Mouse (Mus musculus): ENCODE measurements around the gene Sf3b5. TPM values are rescaled to one million over a fixed set of nuclear protein-coding genes. Genes with fewer than 3 reads are reported as not detected.
A peak's percentile ranks its signal among the peaks of the same experiment; 100 is the strongest.

Gene Sf3b5
- total and polyA plus RNA-seq, 3 experiments = 41.9 to 51.3 (median 49.1) TPM

DNA sequence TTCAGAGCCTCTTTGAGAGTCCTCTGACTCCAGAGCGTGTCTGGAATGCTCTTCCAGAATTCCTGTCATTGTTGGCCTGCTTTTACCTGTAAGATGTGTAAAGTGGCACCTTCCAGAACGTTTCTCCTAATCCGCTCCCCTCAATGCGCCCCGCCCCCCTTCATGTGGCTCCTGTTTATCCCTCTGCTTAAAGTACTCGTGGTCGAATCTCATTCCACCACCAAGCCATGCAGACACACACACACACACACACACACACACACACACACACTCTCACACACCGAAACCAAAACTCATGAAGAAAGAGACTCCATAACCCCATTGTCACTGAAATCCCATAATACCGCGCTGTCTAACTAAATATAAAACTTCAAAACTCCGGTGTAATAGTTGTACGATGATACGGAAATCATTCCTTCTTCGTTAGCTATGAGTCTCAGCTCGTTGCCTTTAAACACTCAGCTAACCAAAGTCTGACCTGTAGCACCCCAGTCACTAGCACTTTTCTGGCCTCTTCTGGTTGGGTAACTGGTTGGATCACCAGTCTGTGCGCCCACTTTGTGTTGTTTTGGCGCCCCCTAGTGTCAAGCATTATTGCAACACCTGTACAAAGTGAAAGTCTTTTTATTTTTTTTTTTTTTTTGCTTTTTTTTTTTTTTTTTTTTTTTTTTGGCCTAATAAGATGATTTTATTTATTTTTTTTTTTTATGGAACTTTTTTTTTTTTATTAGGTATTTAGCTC is 8.2 kb upstream of the Sf3b5 start:
- Histone ChIP-seq H3K9ac (ENCODE audit: insufficient read depth, low read depth) (no peak overlapping the region; the same call in 1 of the 2 replicates), H3K27me3 (replicated peaks) (no peaks in the 10 kb centered on the region), H3K36me3 (replicated peaks in 1 of 2; ENCODE audit: control insufficient read depth in 1 of 2, insufficient read depth in 1 of 2, low read length in 1 of 2) (no peaks in the 10 kb centered on the region), H3K4me2 (ENCODE audit: insufficient read depth, low read depth, poor library complexity, severe bottlenecking) (peak overlapping the region; percentile 60), H3K9me3 (replicated peaks; ENCODE audit: low read length) (no peaks in the 10 kb centered on the region), H3K27ac (ENCODE audit: insufficient read depth, low read depth) (no peak overlapping the region), H3K79me2 (replicated peaks; ENCODE audit: control insufficient read depth, extremely low read depth, insufficient read depth, poor library complexity, severe bottlenecking) (no peaks in the 10 kb centered on the region), H3K4me3 (replicated peaks in 1 of 3; ENCODE audit: low read depth in 2 of 3, low read length in 2 of 3, poor library complexity in 1 of 3) (no peak overlapping the region), H3K4me1 (ENCODE audit: control insufficient read depth in 1 of 2, insufficient read depth in 2 of 2) (peaks cover 11 to 17% of the 10 kb centered on the region in 2 experiments)
- dilution Hi-C loops (cut with MboI; ENCODE audit: extremely low pct_ligation_motif_present, extremely low pct_unique_long_range_greater_than_20kb, low sequenced_read_pairs) = no loop called here
- TF ChIP-seq PAX5 (IDR thresholded peaks at IDR 0.05; ENCODE audit: low read length) (no peak), MYC (IDR thresholded peaks at IDR 0.05; ENCODE audit: low read depth, low read length) (no peak), SMC3 (IDR thresholded peaks at IDR 0.05; ENCODE audit: low read depth, low read length) (peak; percentile 94), CHD1 (IDR thresholded peaks at IDR 0.05; ENCODE audit: low read depth, low read length) (no peak), POLR2AphosphoS2 (IDR thresholded peaks at IDR 0.05; ENCODE audit: low read depth, low read length) (no peak), ETS1 (conservative IDR thresholded peaks at IDR 0.05; ENCODE audit: low read depth, low read length) (no peak), ZC3H11A (IDR thresholded peaks at IDR 0.05; ENCODE audit: low read depth, low read length) (peak; percentile 97), MAFK (IDR thresholded peaks at IDR 0.05; ENCODE audit: insufficient replicate concordance, low read length) (no peak), USF2 (conservative IDR thresholded peaks at IDR 0.05; ENCODE audit: low read depth, low read length) (no peak), RAD21 (IDR thresholded peaks at IDR 0.05; ENCODE audit: low read depth, low read length) (peak; percentile 98), CTCF (conservative IDR thresholded peaks at IDR 0.05 in 1 of 2, IDR thresholded peaks at IDR 0.05 in 1 of 2; ENCODE audit: low read depth in 2 of 2, low read length in 2 of 2) (peak; percentile 31 to 97), JUN (IDR thresholded peaks at IDR 0.05; ENCODE audit: insufficient read depth, low read depth, low read length) (no peak), ZNF384 (IDR thresholded peaks at IDR 0.05; ENCODE audit: low read depth, low read length) (peak; percentile 99), IRF4 (IDR thresholded peaks at IDR 0.05; ENCODE audit: low read depth, low read length) (peak; percentile 19; the same call in 1 of the 2 replicates), TCF12 (IDR thresholded peaks at IDR 0.05; ENCODE audit: low read depth, low read length) (0 out of 2 replicates have a peak, but pooled peaks have one; percentile 25), NRF1 (IDR thresholded peaks at IDR 0.05; ENCODE audit: low read depth, low read length) (no peak)
- in situ Hi-C loops (cut with MboI; ENCODE audit: low pct_ligation_motif_present, low pct_unique_long_range_greater_than_20kb, low sequenced_read_pairs) = loop anchor here (10.0 kb wide), 1 partner anchor 312 kb away; no protein-coding TSS in a partner anchor
- peak; percentile 91 for DNase-seq (ENCODE audit: extremely low read depth)

DNA sequence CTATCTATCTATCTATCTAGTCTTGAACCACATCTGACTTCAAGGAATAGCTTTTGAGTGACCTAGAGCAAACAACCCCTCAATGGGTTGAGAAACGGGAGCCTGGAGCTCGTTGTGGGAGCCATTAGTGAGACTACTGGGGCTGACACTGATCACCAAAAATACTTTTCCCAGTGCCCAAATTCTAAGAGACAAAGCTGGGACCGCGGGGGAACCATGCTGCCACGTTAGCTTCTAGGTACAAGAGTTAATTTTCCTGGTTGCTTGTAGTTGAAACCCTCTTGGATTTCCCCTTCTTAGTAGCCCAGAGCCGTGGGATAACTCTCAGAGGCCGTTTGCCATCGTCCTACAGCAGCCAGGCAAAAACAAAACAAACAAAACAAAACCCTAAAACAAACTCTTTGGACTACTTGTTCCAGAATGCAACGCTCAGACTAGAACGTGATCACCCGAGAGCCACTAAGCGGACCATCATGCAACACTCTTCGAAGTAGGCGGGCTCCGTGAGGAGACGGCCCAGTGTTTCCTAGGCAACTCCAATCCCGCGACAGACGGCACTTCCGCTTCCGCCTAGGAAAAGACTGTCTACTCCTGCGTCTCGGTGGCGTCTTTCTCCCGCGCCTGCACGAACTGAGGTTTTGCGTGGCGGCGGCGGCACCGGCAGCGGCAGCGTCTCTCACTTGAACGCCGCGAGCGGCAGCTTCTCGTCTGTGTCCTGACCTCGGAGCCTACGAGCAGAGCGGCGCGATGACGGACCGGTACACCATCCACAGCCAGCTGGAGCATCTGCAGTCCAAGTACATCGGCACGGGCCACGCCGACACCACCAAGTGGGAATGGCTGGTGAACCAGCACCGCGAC is 3.0 kb downstream of the Sf3b5 start:
- Histone ChIP-seq H3K4me1 (ENCODE audit: control insufficient read depth in 1 of 2, insufficient read depth in 2 of 2) (peaks cover 5 to 23% of the 10 kb centered on the region in 2 experiments; a peak in 3 of 4 replicates), H3K27ac (ENCODE audit: insufficient read depth, low read depth) (peak overlapping the region; percentile 56; the same call in 1 of the 2 replicates), H3K4me3 (replicated peaks in 1 of 3; ENCODE audit: low read depth in 2 of 3, low read length in 2 of 3, poor library complexity in 1 of 3) (peak overlapping the region; percentile 89 to 98 (median 94)), H3K4me2 (ENCODE audit: insufficient read depth, low read depth, poor library complexity, severe bottlenecking) (peak overlapping the region; percentile 96), H3K36me3 (replicated peaks in 1 of 2; ENCODE audit: control insufficient read depth in 1 of 2, insufficient read depth in 1 of 2, low read length in 1 of 2) (peaks cover 4 to 23% of the 10 kb centered on the region in 2 experiments), H3K79me2 (replicated peaks; ENCODE audit: control insufficient read depth, extremely low read depth, insufficient read depth, poor library complexity, severe bottlenecking) (peaks cover 18% of the 10 kb centered on the region), H3K27me3 (replicated peaks) (no peaks in the 10 kb centered on the region), H3K9ac (ENCODE audit: insufficient read depth, low read depth) (peak overlapping the region; percentile 95), H3K9me3 (replicated peaks; ENCODE audit: low read length) (no peaks in the 10 kb centered on the region)
- dilution Hi-C loops (cut with MboI; ENCODE audit: extremely low pct_ligation_motif_present, extremely low pct_unique_long_range_greater_than_20kb, low sequenced_read_pairs) = no loop called here
- peak; percentile 97 for DNase-seq (ENCODE audit: extremely low read depth)
- in situ Hi-C loops (cut with MboI; ENCODE audit: low pct_ligation_motif_present, low pct_unique_long_range_greater_than_20kb, low sequenced_read_pairs) = no loop called here
- peak; percentile 59; the same call in 1 of the 2 replicates for TF ChIP-seq TBP (conservative IDR thresholded peaks at IDR 0.05; ENCODE audit: low read depth, low read length)
- TF ChIP-seq GABPA (IDR thresholded peaks at IDR 0.05; ENCODE audit: insufficient replicate concordance, low read depth, low read length) = peak; percentile 88
- peak; percentile 87 for TF ChIP-seq TCF12 (IDR thresholded peaks at IDR 0.05; ENCODE audit: low read depth, low read length)
- peak; percentile 87 for TF ChIP-seq POLR2A (IDR thresholded peaks at IDR 0.05; ENCODE audit: low read depth, low read length)
- peak; percentile 98 for TF ChIP-seq HCFC1 (IDR thresholded peaks at IDR 0.05; ENCODE audit: low read depth, low read length)
- 0 out of 2 replicates have a peak, but pooled peaks have one; percentile 6 for TF ChIP-seq ZNF384 (IDR thresholded peaks at IDR 0.05; ENCODE audit: low read depth, low read length)
- peak; percentile 79 for TF ChIP-seq MYC (IDR thresholded peaks at IDR 0.05; ENCODE audit: low read depth, low read length)
- peak; percentile 41 for TF ChIP-seq USF1 (IDR thresholded peaks at IDR 0.05; ENCODE audit: low read depth, low read length)
- peak; percentile 81; the same call in 1 of the 2 replicates for TF ChIP-seq NELFE (IDR thresholded peaks at IDR 0.05; ENCODE audit: low read depth, low read length)
- no peak for TF ChIP-seq ETS1 (conservative IDR thresholded peaks at IDR 0.05; ENCODE audit: low read depth, low read length)
- peak; percentile 81 for TF ChIP-seq MAX (IDR thresholded peaks at IDR 0.05; ENCODE audit: low read length)
- TF ChIP-seq MEF2A (IDR thresholded peaks at IDR 0.05; ENCODE audit: borderline replicate concordance, low read depth, low read length) = peak; percentile 69; the same call in 1 of the 2 replicates
- peak; percentile 55; the same call in 1 of the 2 replicates for TF ChIP-seq NRF1 (IDR thresholded peaks at IDR 0.05; ENCODE audit: low read depth, low read length)
- TF ChIP-seq KAT2A (IDR thresholded peaks at IDR 0.05; ENCODE audit: insufficient replicate concordance, low read length) = peak; percentile 96
- no peak for TF ChIP-seq PAX5 (IDR thresholded peaks at IDR 0.05; ENCODE audit: low read length)
- TF ChIP-seq USF2 (conservative IDR thresholded peaks at IDR 0.05; ENCODE audit: low read depth, low read length) = no peak
- TF ChIP-seq ZMIZ1 (IDR thresholded peaks at IDR 0.05; ENCODE audit: low read depth, low read length) = peak; percentile 77
- no peak for TF ChIP-seq MAFK (IDR thresholded peaks at IDR 0.05; ENCODE audit: insufficient replicate concordance, low read length)
- no peak for TF ChIP-seq MAZ (IDR thresholded peaks at IDR 0.05; ENCODE audit: low read depth, low read length)

Data from CH12.LX (cell line).